Mouse (Mus musculus): Measurements from ENCODE around the gene Tyk2. TPM values are rescaled to one million over a fixed set of nuclear protein-coding genes. Genes with fewer than 3 reads are reported as not detected.

Gene Tyk2
- total RNA-seq, 2 experiments from 2014 or later = 30.9 to 37.0 TPM

GRCm38 (mm10) chr9:21149654-21150419, 18.8 kb upstream of the Tyk2 start, which contains the start of gene Cdc37:
Gene Cdc37 (minus strand): TSS chr9:21149982.
- ATAC-seq (ENCODE audit: poor library complexity, severe bottlenecking) = peak; percentile 91

GRCm38 (mm10) chr9:21149077-21149653, 18.1 kb upstream of the Tyk2 start:
- no peak for ATAC-seq (ENCODE audit: poor library complexity, severe bottlenecking)

DNA sequence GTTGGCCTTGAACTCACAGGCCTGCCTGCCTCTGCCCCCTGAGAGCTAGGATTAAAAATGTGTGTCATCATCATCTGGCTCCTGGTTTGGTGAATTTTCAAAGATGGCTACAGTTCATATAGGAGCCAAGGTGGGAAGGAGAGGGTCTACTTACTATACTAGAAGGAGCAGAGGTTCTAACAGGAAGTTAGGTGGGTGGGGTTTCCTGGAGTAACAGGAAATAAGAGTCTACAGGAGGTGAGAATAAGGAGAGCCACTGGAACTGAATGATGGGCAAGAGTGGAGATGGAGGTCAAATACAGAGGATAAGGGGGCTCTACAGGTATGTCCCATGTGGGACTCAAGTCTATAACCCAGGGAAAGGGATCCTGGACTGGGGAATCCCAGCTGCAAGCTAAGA, 17.4 kb upstream of the Tyk2 start:
- no peak for ATAC-seq (ENCODE audit: poor library complexity, severe bottlenecking)

DNA sequence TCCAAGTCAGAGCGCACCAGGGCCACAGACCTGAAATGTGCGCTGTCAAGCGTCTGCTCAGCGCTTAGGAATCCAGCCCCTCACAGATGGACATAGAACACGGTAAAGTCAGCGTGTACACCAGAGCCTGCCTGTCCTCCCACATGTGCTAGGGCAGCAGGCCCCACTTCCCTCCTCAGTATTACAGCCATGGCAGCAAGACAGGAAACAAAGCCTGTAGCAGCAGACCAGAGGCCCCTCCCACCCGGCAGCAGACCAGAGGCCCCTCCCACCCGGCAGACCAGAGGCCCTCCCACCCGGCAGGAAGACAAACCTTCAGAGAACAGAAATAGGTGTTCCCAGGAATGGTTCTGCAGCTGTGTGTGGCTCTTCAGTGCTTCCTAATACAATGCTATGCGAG, 15.7 kb upstream of the Tyk2 start:
- peak; percentile 91 for ATAC-seq (ENCODE audit: poor library complexity, severe bottlenecking)

DNA sequence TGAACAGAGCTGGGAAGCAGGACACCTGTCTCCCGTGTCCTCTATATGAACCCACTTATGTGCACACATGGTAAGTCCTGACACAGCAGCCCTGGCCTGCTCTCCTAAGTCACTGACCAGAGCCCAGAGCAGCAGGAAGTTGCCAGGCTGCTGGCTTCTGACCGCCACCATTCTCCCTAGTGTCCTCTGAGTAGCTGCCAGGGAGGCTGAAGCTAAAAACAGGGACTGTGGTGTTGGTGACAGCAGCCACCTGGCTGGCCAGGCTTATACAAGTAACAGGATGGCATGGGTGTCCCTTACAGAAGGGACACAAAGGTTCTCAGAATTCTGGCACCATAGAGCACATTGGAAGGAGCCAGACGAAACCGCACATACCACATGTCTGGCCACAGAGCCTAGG, 14.4 kb upstream of the Tyk2 start:
- ATAC-seq (ENCODE audit: poor library complexity, severe bottlenecking) = no peak

DNA sequence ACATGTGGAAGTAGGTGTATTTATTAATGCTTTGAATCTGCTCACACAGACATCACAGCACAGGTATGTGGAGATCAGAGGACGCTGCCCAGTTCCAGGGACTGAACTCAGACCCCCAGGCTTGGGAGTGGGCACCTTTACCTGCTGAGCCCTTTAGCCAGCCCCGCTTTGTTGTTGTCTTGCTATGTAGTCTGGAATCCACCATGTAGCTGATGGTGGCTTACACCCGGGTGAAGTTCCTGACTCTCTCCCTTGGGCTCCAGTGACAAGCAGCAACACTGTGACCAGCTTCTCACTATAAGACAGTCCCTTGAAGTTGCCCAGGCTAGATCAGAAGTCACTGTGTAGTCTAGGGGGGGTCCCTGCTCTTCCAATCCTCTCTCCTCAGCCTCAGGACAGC, 13.3 kb upstream of the Tyk2 start:
- no peak for ATAC-seq (ENCODE audit: poor library complexity, severe bottlenecking)

GRCm38 (mm10) chr9:21141922-21142321, 10.9 kb upstream of the Tyk2 start:
- ATAC-seq (ENCODE audit: poor library complexity, severe bottlenecking) = no peak

- ATAC-seq (ENCODE audit: poor library complexity, severe bottlenecking) = no peak
Observed at GRCm38 (mm10) chr9:21138386-21138785, 7.3 kb upstream of the Tyk2 start.

DNA sequence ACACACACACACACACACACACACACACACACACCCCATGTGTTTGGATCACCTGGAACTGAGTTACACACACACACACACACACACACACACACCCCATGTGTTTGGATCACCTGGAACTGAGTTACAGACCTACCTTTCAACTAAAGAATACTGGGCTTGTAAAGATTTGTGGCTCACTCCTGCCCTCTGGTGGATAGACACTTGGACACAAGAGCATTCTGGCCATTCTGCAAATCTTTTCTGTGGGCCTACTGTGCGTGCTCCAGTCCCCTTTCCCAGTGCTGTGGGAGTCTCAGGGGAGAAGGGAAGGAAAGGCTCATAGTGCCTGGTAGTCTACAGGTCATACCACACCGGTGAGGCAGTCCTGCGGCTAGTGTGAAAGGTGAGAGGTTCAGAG, 6.2 kb upstream of the Tyk2 start:
- ATAC-seq (ENCODE audit: poor library complexity, severe bottlenecking) = peak; percentile 61

- ATAC-seq (ENCODE audit: poor library complexity, severe bottlenecking) = no peak
Observed at GRCm38 (mm10) chr9:21136401-21136800, 5.4 kb upstream of the Tyk2 start.

DNA sequence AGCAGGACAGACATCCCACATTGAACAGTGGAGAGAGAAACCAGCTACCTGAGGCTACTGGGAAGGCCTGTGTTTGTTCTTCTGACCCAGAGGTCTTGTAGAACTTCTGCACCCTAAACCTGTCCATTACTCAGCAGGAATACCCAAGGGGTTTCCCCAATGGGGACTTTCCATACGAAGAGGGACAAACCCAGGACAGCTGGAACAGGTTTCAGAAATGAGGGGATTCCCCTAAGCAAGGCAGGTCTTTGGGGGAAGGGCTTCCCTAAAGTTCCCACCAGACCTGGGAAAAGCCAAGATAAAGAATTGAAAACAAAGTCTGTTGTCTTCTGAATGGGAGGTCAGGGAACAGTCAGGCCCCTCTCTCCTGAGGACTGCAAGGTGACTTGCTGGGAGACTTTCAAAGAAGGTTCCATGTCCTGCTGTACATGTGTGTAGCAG, 4.9 kb upstream of the Tyk2 start:
- ATAC-seq (ENCODE audit: poor library complexity, severe bottlenecking) = no peak

- ATAC-seq (ENCODE audit: poor library complexity, severe bottlenecking) = no peak
Observed at GRCm38 (mm10) chr9:21135329-21135890, 4.4 kb upstream of the Tyk2 start.

DNA sequence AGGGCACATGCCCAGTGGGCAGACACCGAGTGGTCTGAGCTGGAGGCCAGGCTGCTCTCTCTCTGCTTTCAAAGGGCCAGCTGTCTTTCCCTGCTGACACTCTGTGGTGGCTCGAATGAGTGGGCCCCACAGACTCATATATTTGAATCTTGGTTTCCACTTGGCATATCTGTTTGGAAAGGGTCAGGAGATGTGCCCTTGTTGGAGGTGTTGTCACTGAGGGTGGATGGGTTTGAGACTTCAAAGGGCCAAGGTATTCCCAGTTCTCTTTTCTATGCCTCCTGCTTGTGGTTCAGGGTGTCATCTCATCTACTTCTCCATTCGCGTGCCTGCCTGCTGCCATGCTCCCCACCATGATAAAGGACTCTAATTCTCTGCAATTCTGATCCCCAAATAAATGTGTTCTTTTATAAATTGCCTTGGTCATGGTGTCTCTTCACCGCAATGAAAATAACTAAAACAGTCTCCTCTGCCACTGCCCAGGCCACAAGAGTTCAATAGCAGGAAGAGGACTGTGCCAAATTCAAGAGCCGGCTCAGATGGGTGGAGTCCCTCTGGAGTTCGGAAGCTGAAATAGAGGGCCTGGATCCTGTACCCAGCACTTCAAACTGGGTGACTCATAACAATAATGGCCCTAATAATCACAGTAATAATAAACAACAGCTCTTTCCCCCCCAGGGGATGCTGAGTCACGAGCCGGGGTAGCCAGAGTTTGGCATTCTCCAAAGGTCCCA, 3.7 kb upstream of the Tyk2 start:
- ATAC-seq (ENCODE audit: poor library complexity, severe bottlenecking) = no peak

DNA sequence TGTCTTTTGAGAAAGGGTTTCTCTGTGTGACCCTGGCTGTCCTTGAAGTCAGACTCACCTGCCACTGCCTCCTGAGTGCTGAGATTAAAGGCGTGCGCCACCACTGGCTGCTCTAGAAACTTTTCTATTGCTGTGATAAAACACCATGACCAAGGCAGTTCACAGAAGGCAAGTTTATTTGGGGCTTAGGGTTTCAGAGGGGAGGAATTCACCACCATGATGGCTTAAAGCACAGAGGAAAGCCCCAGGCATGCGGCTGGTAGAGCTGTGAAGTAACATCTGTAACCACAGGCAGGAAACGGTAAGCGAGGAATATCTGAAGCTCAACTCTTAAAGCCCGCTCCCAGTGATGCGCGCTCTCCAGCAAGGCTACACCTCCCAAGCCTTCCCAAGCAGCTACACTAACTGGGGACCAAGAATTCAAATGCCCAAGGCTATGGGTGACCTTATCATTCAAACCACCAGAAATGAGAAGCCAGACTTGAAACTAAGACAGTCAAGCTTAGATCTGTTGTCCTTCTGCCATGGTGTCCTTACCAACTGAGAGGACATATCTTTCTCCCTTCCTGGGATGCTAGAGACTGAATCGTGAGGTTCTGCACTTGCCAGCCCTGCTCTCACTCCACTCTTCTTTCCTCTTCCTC, 2.1 kb upstream of the Tyk2 start:
- ATAC-seq (ENCODE audit: poor library complexity, severe bottlenecking) = no peak

GRCm38 (mm10) chr9:21132102-21132775, 1.2 kb upstream of the Tyk2 start:
- no peak for ATAC-seq (ENCODE audit: poor library complexity, severe bottlenecking)

GRCm38 (mm10) chr9:21126259-21126627, 4.8 kb downstream of the Tyk2 start:
- no peak for ATAC-seq (ENCODE audit: poor library complexity, severe bottlenecking)

DNA sequence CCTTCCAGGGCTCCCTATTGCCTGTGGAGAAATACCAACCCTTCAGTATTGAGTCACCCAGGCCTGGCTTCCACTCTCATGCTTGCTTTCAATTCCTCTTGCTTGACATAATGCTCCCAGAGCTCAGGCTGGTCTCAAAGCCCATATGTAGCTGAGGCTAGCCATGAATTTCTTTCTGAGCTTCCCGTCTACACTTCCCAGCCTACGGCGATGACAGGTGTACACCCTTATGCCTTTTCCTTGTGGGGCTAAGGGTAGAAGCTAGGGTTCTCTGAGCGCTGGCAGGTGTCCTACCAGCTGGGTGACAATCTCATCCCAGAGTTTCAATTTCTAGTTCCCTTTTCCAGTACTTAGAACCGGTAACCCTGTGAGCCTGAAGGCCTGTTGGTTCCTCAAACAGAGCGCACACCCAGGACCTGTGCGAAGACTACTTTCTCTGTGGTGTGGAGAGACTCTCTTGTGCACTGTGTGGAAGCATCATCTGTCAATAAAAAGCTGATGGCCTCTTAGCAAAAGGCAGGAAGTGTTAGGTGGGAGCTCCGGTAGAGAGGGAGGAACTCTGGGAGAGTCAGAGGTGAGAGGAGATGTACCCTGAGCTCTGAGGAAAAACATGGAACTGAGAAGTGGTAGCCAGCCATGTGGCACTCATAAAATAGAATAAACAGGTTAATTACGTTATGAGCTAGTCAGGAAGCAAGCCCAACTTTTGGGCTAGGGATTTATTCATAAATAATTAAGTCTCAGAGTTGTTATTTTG, 5.4 kb downstream of the Tyk2 start:
- ATAC-seq (ENCODE audit: poor library complexity, severe bottlenecking) = peak; percentile 81

GRCm38 (mm10) chr9:21124837-21125236, 6.2 kb downstream of the Tyk2 start:
- ATAC-seq (ENCODE audit: poor library complexity, severe bottlenecking) = peak; percentile 59

DNA sequence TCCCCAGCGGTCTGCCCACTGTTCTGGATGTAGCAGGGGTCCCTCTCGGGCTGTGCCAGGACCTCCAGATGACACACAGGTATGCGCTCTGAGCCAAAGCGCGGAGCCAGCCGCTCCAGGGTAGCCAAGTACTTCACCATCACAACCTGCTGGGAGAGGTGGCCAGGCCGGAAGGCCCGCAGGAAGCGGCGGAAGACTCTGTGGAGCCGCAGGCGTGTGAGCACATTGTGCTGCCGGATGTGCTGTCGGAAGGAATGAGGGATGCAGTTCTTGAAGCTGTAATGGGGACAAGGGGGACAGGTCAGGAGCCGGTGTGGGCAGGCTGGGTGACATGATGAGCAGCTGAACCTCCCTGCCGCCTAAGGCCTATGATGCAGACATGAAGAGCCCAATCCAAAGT, 9.6 kb downstream of the Tyk2 start:
- ATAC-seq (ENCODE audit: poor library complexity, severe bottlenecking) = no peak

DNA sequence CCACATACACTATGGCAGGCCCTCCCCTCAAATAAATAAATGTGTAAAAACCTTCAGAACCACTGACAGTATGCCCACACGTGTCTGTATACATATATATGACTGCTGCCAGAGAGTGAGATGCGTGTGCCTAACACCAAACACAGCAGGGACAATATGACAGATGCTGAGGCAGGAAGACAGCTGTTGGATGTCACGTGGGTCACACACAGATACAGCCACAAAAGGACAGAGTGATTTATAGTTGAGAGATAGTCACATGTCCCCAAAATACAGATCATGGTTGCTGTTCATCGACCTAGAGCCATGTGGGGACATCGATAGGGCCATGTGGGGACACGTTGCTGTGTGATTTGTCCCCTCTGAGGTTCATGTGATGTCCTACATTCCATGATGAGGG, 14.0 kb downstream of the Tyk2 start:
- no peak for ATAC-seq (ENCODE audit: poor library complexity, severe bottlenecking)

Measured in megakaryocyte, adult 5-6 weeks (primary cell).